Mouse (Mus musculus): ENCODE measurements around the gene Gpat2. TPM values are rescaled to one million over a fixed set of nuclear protein-coding genes. Genes with fewer than 3 reads are reported as not detected.
A peak's percentile ranks its signal among the peaks of the same experiment; 100 is the strongest.

Gene Gpat2
- polyA plus RNA-seq, 1 experiment from 2014 or later, result 0.10 TPM

DNA sequence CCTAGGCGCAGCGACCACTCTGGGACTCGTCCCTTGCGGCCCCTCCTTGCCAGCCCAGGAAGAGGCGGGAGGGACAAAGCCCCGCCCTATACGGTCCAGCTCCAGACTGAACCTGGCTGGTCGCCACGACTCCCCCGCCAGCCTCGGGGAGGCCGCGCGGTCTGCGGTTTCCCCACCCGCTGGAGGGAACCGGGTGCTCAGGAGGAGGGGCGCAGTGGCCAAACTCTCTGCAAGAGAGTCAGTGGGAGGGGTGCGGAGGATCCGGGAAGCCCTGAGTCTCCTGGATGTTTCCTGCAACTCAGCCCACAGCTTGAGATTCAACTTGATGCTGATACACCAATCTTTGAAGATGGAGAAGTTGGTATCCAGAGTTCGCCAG, 57.5 kb downstream of the Gpat2 start:
- peaks cover 92% of the 10 kb centered on the region for H3K27me3 ChIP-seq (ENCODE audit: insufficient read depth, poor library complexity, severe bottlenecking)
- peak; percentile 59 for DNase-seq (ENCODE audit: low spot score)
- under 1% methylated on average over 21 of the region's 21 CpGs for WGBS
- H3K4me1 ChIP-seq (replicated peaks), result peaks cover 38% of the 10 kb centered on the region
- no peaks in the 10 kb centered on the region for H3K36me3 ChIP-seq
- no peaks in the 10 kb centered on the region for H3K9me3 ChIP-seq
- H3K27ac ChIP-seq, result 0 out of 2 replicates have a peak overlapping the region, but pooled peaks have one; percentile 23
- H3K4me3 ChIP-seq, result peak overlapping the region; percentile 60

DNA sequence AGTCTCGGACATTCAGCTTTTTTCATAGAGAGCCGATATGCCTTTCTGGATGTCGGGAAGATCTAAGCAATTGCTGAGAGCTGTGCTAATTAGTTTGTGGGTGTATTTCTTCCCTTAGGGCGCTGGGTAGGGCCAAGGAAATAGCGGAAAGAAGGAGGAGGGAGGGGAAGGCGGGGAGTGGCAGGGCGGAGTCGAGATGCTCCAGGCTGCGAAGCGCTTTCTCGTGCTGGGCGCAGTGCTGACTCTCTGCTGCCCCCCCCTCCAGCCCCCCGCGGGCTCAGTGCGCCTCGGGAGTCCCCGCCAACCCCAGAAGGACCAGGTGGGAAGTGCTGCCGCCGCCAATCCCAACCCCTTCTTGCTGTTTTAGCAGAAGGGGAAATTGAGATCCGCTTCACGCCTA, 58.0 kb downstream of the Gpat2 start:
- Histone ChIP-seq H3K4me1 (replicated peaks) (peaks cover 38% of the 10 kb centered on the region), H3K9me3 (no peaks in the 10 kb centered on the region), H3K4me3 (peak overlapping the region; percentile 60), H3K27me3 (ENCODE audit: insufficient read depth, poor library complexity, severe bottlenecking) (peaks cover 91% of the 10 kb centered on the region), H3K36me3 (no peaks in the 10 kb centered on the region), H3K27ac (no peak overlapping the region)
- 1% methylated on average over 21 of the region's 21 CpGs for WGBS
- DNase-seq (ENCODE audit: low spot score), result peak; percentile 19

GRCm38 (mm10) chr2:127484476-127485170, 59.6 kb downstream of the Gpat2 start:
- Histone ChIP-seq H3K4me1 (replicated peaks) (peaks cover 38% of the 10 kb centered on the region), H3K36me3 (no peaks in the 10 kb centered on the region), H3K27me3 (ENCODE audit: insufficient read depth, poor library complexity, severe bottlenecking) (peaks cover 75% of the 10 kb centered on the region), H3K27ac (no peak overlapping the region), H3K4me3 (peak overlapping the region; percentile 35), H3K9me3 (no peaks in the 10 kb centered on the region)
- DNase-seq (ENCODE audit: low spot score), result peak; percentile 75
- 7% methylated on average over 19 of the region's 19 CpGs for WGBS

Other genes with a start within 250 kb of the Gpat2 start
- 2.5 and 2.6 TPM in 2 replicates for gene 1810024B03Rik, start 216.9 kb upstream of the Gpat2 start, polyA plus RNA-seq (2016; fragmentation: Nextera tagmentation; extraction: Ambion mirVana)
- gene Snrnp200, start 216.8 kb upstream of the Gpat2 start, polyA plus RNA-seq (2016; fragmentation: Nextera tagmentation; extraction: Ambion mirVana), result 85.7 and 96.5 TPM in 2 replicates
- 53.2 and 55.4 TPM in 2 replicates for gene Ciao1, start 177.4 kb upstream of the Gpat2 start, polyA plus RNA-seq (2016; fragmentation: Nextera tagmentation; extraction: Ambion mirVana)
- gene Tmem127, start 177.3 kb upstream of the Gpat2 start, polyA plus RNA-seq (2016; fragmentation: Nextera tagmentation; extraction: Ambion mirVana), result 26.5 and 27.3 TPM in 2 replicates
- gene Stard7, start 155.0 kb upstream of the Gpat2 start, polyA plus RNA-seq (2016; fragmentation: Nextera tagmentation; extraction: Ambion mirVana), result 73.6 and 78.7 TPM in 2 replicates
- gene Dusp2, start 89.0 kb upstream of the Gpat2 start, polyA plus RNA-seq (2016; fragmentation: Nextera tagmentation; extraction: Ambion mirVana), result 5.2 and 5.7 TPM in 2 replicates
- gene Astl, start 86.6 kb upstream of the Gpat2 start, polyA plus RNA-seq (2016; fragmentation: Nextera tagmentation; extraction: Ambion mirVana), result not detected in 2 replicates
- gene Adra2b, start 62.0 kb upstream of the Gpat2 start, polyA plus RNA-seq (2016; fragmentation: Nextera tagmentation; extraction: Ambion mirVana), result 2.3 and 3.0 TPM in 2 replicates
- 20.5 and 27.1 TPM in 2 replicates for gene Fahd2a, start 19.4 kb downstream of the Gpat2 start, polyA plus RNA-seq (2016; fragmentation: Nextera tagmentation; extraction: Ambion mirVana)
- 2.2 TPM in 2 replicates for gene Kcnip3, start 96.9 kb downstream of the Gpat2 start, polyA plus RNA-seq (2016; fragmentation: Nextera tagmentation; extraction: Ambion mirVana)
- 0.65 and 0.85 TPM in 2 replicates for gene Prom2, start 116.3 kb downstream of the Gpat2 start, polyA plus RNA-seq (2016; fragmentation: Nextera tagmentation; extraction: Ambion mirVana)
- gene Zfp661, start 161.9 kb downstream of the Gpat2 start, polyA plus RNA-seq (2016; fragmentation: Nextera tagmentation; extraction: Ambion mirVana), result 8.0 and 8.3 TPM in 2 replicates
- gene Mrps5, start 162.0 kb downstream of the Gpat2 start, polyA plus RNA-seq (2016; fragmentation: Nextera tagmentation; extraction: Ambion mirVana), result 158 and 163 TPM in 2 replicates
- gene Mal, start 231.5 kb downstream of the Gpat2 start, polyA plus RNA-seq (2016; fragmentation: Nextera tagmentation; extraction: Ambion mirVana), result 0.69 and 2.4 TPM in 2 replicates